Mouse (Mus musculus): ENCODE data around the gene Ecsit.

Gene Ecsit

GRCm38 (mm10) chr9:22049315-22049714 is 35.9 kb downstream of the Ecsit start:
- no peak for TF ChIP-seq GATA4 (IDR thresholded peaks at IDR 0.05; ENCODE audit: insufficient replicate concordance, low read length)

GRCm38 (mm10) chr9:22047329-22047728 is 37.9 kb downstream of the Ecsit start:
- no peak for TF ChIP-seq GATA4 (IDR thresholded peaks at IDR 0.05; ENCODE audit: insufficient replicate concordance, low read length)

- no peak for TF ChIP-seq GATA4 (IDR thresholded peaks at IDR 0.05; ENCODE audit: insufficient replicate concordance, low read length)
Measured at GRCm38 (mm10) chr9:22041832-22042231, 43.4 kb downstream of the Ecsit start.

- TF ChIP-seq GATA4 (IDR thresholded peaks at IDR 0.05; ENCODE audit: insufficient replicate concordance, low read length), result no peak
Measured at GRCm38 (mm10) chr9:22037826-22038225, 47.4 kb downstream of the Ecsit start.

- TF ChIP-seq GATA4 (IDR thresholded peaks at IDR 0.05; ENCODE audit: insufficient replicate concordance, low read length), result no peak
Measured at GRCm38 (mm10) chr9:22035300-22036044, 49.8 kb downstream of the Ecsit start.

- no peak for TF ChIP-seq GATA4 (IDR thresholded peaks at IDR 0.05; ENCODE audit: insufficient replicate concordance, low read length)
Measured at GRCm38 (mm10) chr9:22030386-22030785, 54.9 kb downstream of the Ecsit start.

GRCm38 (mm10) chr9:22028467-22028866 is 56.8 kb downstream of the Ecsit start:
- TF ChIP-seq GATA4 (IDR thresholded peaks at IDR 0.05; ENCODE audit: insufficient replicate concordance, low read length), result no peak

- no peak for TF ChIP-seq GATA4 (IDR thresholded peaks at IDR 0.05; ENCODE audit: insufficient replicate concordance, low read length)
Measured at GRCm38 (mm10) chr9:22024592-22024991, 60.6 kb downstream of the Ecsit start.
